In genomic region chr7:13039181-13039580, GRCm38 (mm10) we compare ENCODE assay signal across 8 mouse cellular contexts. TPM values are rescaled to one million over a fixed set of nuclear protein-coding genes. Genes with fewer than 3 reads are reported as not detected.
DNase-seq lines count a peak whose midpoint lies in the region; ATAC-seq and TF ChIP-seq lines count a peak whose summit lies in the region.

No protein-coding gene starts in this region.

- H3K9ac ChIP-seq in heart, embryonic 12.5 days = peak overlapping the region; percentile 97
- peak overlapping the region; percentile 97 for H3K9ac ChIP-seq in ES-E14 (ENCODE audit: insufficient read depth, low read depth, low read length, poor library complexity, severe bottlenecking)
- H3K9ac ChIP-seq in forebrain, postnatal 0 days = peak overlapping the region; percentile 94
- H3K9ac ChIP-seq in liver, postnatal 0 days (replicated peaks) = peak overlapping the region; percentile 100; the same call in 1 of the 2 replicates

- peaks cover 39% of the 10 kb centered on the region for H3K4me1 ChIP-seq in heart, embryonic 12.5 days (replicated peaks)
- H3K4me1 ChIP-seq in ES-E14 (ENCODE audit: control insufficient read depth in 2 of 2, insufficient read depth in 2 of 2, low read length in 2 of 2, poor library complexity in 1 of 2) = peaks cover 0 to 15% of the 10 kb centered on the region in 2 experiments; a peak in 2 of 4 replicates
- peaks cover 11% of the 10 kb centered on the region for H3K4me1 ChIP-seq in forebrain, postnatal 0 days (ENCODE audit: insufficient read depth)
- peaks cover 39% of the 10 kb centered on the region for H3K4me1 ChIP-seq in liver, postnatal 0 days (ENCODE audit: insufficient read depth)

- TF ChIP-seq EP300 in liver, postnatal 0 days (IDR thresholded peaks at IDR 0.05; ENCODE audit: low read depth) = no peak

- H3K27ac ChIP-seq in heart, embryonic 12.5 days (ENCODE audit: poor library complexity, severe bottlenecking) = peak overlapping the region; percentile 99; the same call in 1 of the 2 replicates
- H3K27ac ChIP-seq in ES-E14 (ENCODE audit: insufficient read depth, low read depth, low read length, poor library complexity, severe bottlenecking) = no peak overlapping the region
- H3K27ac ChIP-seq in forebrain, postnatal 0 days (ENCODE audit: low read depth, low read length) = peak overlapping the region; percentile 99; the same call in 1 of the 2 replicates
- peak overlapping the region; percentile 100 for H3K27ac ChIP-seq in liver, postnatal 0 days (ENCODE audit: low read depth)

- H3K27me3 ChIP-seq in heart, embryonic 12.5 days (replicated peaks) = peaks cover 30% of the 10 kb centered on the region
- 0 out of 2 replicates have a peak, but pooled peaks cover 4% of the 10 kb centered on the region for H3K27me3 ChIP-seq in forebrain, postnatal 0 days (ENCODE audit: insufficient read depth, low read length)
- peaks cover 16% of the 10 kb centered on the region for H3K27me3 ChIP-seq in liver, postnatal 0 days (ENCODE audit: insufficient read depth, low read length)

- peak overlapping the region; percentile 91 for H3K4me2 ChIP-seq in heart, embryonic 12.5 days
- H3K4me2 ChIP-seq in forebrain, postnatal 0 days (ENCODE audit: low read depth) = peak overlapping the region; percentile 75
- H3K4me2 ChIP-seq in liver, postnatal 0 days (ENCODE audit: low read depth, low read length) = peak overlapping the region; percentile 85

- WGBS in heart, embryonic 12.5 days = 65% methylated on average over 1 of the region's 1 CpGs
- 90% methylated on average over 1 of the region's 1 CpGs for WGBS in forebrain, postnatal 0 days
- 42% methylated on average over 1 of the region's 1 CpGs for WGBS in liver, postnatal 0 days (ENCODE audit: insufficient replicate concordance)

- in situ Hi-C loops in ES-E14 (cut with MboI; ENCODE audit: low sequenced_read_pairs in 2 of 2, unreplicated experiment in 2 of 2) = no loop called here

- peaks cover 15% of the 10 kb centered on the region for H3K36me3 ChIP-seq in heart, embryonic 12.5 days
- peaks cover 13% of the 10 kb centered on the region for H3K36me3 ChIP-seq in ES-E14 (ENCODE audit: control insufficient read depth, insufficient read depth, low read length, poor library complexity, severe bottlenecking)
- peaks cover 18% of the 10 kb centered on the region for H3K36me3 ChIP-seq in forebrain, postnatal 0 days (ENCODE audit: insufficient read depth)
- peaks cover 15% of the 10 kb centered on the region for H3K36me3 ChIP-seq in liver, postnatal 0 days (replicated peaks; ENCODE audit: insufficient read depth, low read length)

- DNase-seq in heart, adult 8-10 months (ENCODE audit: low spot score) = no peak
- DNase-seq in ES-E14 (ENCODE audit: low read depth, low spot score) = no peak
- DNase-seq in forebrain, postnatal 0 days = no peak
- DNase-seq in liver, postnatal 0 days = no peak
- DNase-seq in embryo, embryonic 10 days (ENCODE audit: low spot score) = no peak
- no peak for DNase-seq in ovary, postnatal 36 days (ENCODE audit: low spot score)

- ATAC-seq in heart, embryonic 12.5 days (ENCODE audit: insufficient number of reproducible peaks, low FRiP score) = no peak
- ATAC-seq in forebrain, postnatal 0 days = no peak
- ATAC-seq in liver, postnatal 0 days = no peak
- ATAC-seq in activated CD4-positive, CD25-positive, alpha-beta regulatory T cell, adult 4 months = no peak

- no peak for TF ChIP-seq CTCF in forebrain, postnatal 0 days (IDR thresholded peaks at IDR 0.05; ENCODE audit: low read depth)
- no peak for TF ChIP-seq CTCF in liver, postnatal 0 days (IDR thresholded peaks at IDR 0.05; ENCODE audit: low read depth)

- H3K4me3 ChIP-seq in heart, embryonic 12.5 days = peak overlapping the region; percentile 85
- peak overlapping the region; percentile 85 to 92; a peak in 2 of 4 replicates for H3K4me3 ChIP-seq in ES-E14 (ENCODE audit: insufficient read depth in 1 of 2, low read depth in 1 of 2, low read length in 2 of 2, poor library complexity in 1 of 2, severe bottlenecking in 1 of 2)
- no peak overlapping the region for H3K4me3 ChIP-seq in forebrain, postnatal 0 days (ENCODE audit: low read depth, low read length)
- H3K4me3 ChIP-seq in liver, postnatal 0 days (ENCODE audit: low read depth, low read length) = peak overlapping the region; percentile 85

- peaks cover 10% of the 10 kb centered on the region for H3K9me3 ChIP-seq in heart, embryonic 12.5 days (replicated peaks)
- H3K9me3 ChIP-seq in ES-E14 (ENCODE audit: control insufficient read depth, insufficient read depth, low read depth, low read length) = no peaks in the 10 kb centered on the region
- H3K9me3 ChIP-seq in forebrain, postnatal 0 days (ENCODE audit: low read length) = no peaks in the 10 kb centered on the region
- H3K9me3 ChIP-seq in liver, postnatal 0 days (ENCODE audit: low read length) = no peaks in the 10 kb centered on the region

TF ChIP-seq in ES-E14, 5 proteins besides CTCF, POLR2A, EP300 and RAD21:
- TF ChIP-seq HCFC1 (IDR thresholded peaks at IDR 0.05; ENCODE audit: borderline replicate concordance, insufficient read depth, low read length) = no peak
- TF ChIP-seq ZNF384 (IDR thresholded peaks at IDR 0.05; ENCODE audit: low read depth, low read length) = no peak
- TF ChIP-seq MAFK (IDR thresholded peaks at IDR 0.05; ENCODE audit: insufficient read depth, low read depth, low read length) = no peak
- no peak for TF ChIP-seq CHD2 (IDR thresholded peaks at IDR 0.05; ENCODE audit: low read depth, low read length)
- no peak for TF ChIP-seq ZC3H11A (IDR thresholded peaks at IDR 0.05; ENCODE audit: borderline replicate concordance, low read depth, low read length)
TF ChIP-seq in ES-E14: peak in this region for 0.

RNA-seq across cellular contexts. Expression of gene Ube2m, which starts 1.1 kb away (rescaled TPM):
- 160 and 170 TPM in 2 replicates for polyA plus RNA-seq in heart, embryonic 12.5 days (2016; fragmentation: Nextera tagmentation; extraction: Ambion mirVana)
- 100 to 1,000 TPM; 204 to 216 (median 210) TPM for total RNA-seq in heart, adult 8-10 months (2022)
- total RNA-seq in ES-E14 (2012; rRNA removed) = 73.8 and 92.8 TPM in 2 replicates
- 336 and 344 TPM in 2 replicates for total RNA-seq in forebrain, postnatal 0 days (2014; rRNA removed)
- 130 and 132 TPM in 2 replicates for polyA plus RNA-seq in forebrain, postnatal 0 days (2015; fragmentation: Nextera tagmentation; extraction: Ambion mirVana)
- 53.8 and 59.8 TPM in 2 replicates for polyA plus RNA-seq in liver, postnatal 0 days (2015; fragmentation: Nextera tagmentation; extraction: Ambion mirVana)
- 10 to 100 TPM; 15.3 to 16.9 TPM for polyA plus RNA-seq in activated CD4-positive, CD25-positive, alpha-beta regulatory T cell, adult 4 months (2017; shearing (Covaris generic))

RNA-seq across cellular contexts. Expression of gene Chmp2a, which starts 4.6 kb away (rescaled TPM):
- 127 and 131 TPM in 2 replicates for polyA plus RNA-seq in heart, embryonic 12.5 days (2016; fragmentation: Nextera tagmentation; extraction: Ambion mirVana)
- 100 to 1,000 TPM; 142 to 153 (median 147) TPM for total RNA-seq in heart, adult 8-10 months (2022)
- 103 and 143 TPM in 2 replicates for total RNA-seq in ES-E14 (2012; rRNA removed)
- 131 and 160 TPM in 2 replicates for total RNA-seq in forebrain, postnatal 0 days (2014; rRNA removed)
- 210 and 239 TPM in 2 replicates for polyA plus RNA-seq in forebrain, postnatal 0 days (2015; fragmentation: Nextera tagmentation; extraction: Ambion mirVana)
- 132 TPM in 2 replicates for polyA plus RNA-seq in liver, postnatal 0 days (2015; fragmentation: Nextera tagmentation; extraction: Ambion mirVana)
- 100 to 1,000 TPM; 300 to 349 TPM for polyA plus RNA-seq in activated CD4-positive, CD25-positive, alpha-beta regulatory T cell, adult 4 months (2017; shearing (Covaris generic))

RNA-seq across cellular contexts. Expression of gene Mzf1, which starts 15.4 kb away (rescaled TPM):
- 2.0 and 2.3 TPM in 2 replicates for polyA plus RNA-seq in heart, embryonic 12.5 days (2016; fragmentation: Nextera tagmentation; extraction: Ambion mirVana)
- total RNA-seq in heart, adult 8-10 months (2022) = under 1 TPM; 0.19 to 0.60 (median 0.29) TPM
- 3.2 and 3.8 TPM in 2 replicates for total RNA-seq in ES-E14 (2012; rRNA removed)
- 11.8 and 15.1 TPM in 2 replicates for total RNA-seq in forebrain, postnatal 0 days (2014; rRNA removed)
- 10.1 and 12.9 TPM in 2 replicates for polyA plus RNA-seq in forebrain, postnatal 0 days (2015; fragmentation: Nextera tagmentation; extraction: Ambion mirVana)
- 0.26 and 0.29 TPM in 2 replicates for polyA plus RNA-seq in liver, postnatal 0 days (2015; fragmentation: Nextera tagmentation; extraction: Ambion mirVana)
- under 1 TPM; 0.45 to 0.46 TPM for polyA plus RNA-seq in activated CD4-positive, CD25-positive, alpha-beta regulatory T cell, adult 4 months (2017; shearing (Covaris generic))

RNA-seq across cellular contexts. Expression of gene Zbtb45, which starts 29.3 kb away (rescaled TPM):
- 16.2 and 18.7 TPM in 2 replicates for polyA plus RNA-seq in heart, embryonic 12.5 days (2016; fragmentation: Nextera tagmentation; extraction: Ambion mirVana)
- 10 to 100 TPM in 1 of 4 experiments, 1 to 10 TPM in 3; 6.9 to 11.3 (median 7.2) TPM for total RNA-seq in heart, adult 8-10 months (2022)
- 23.7 and 26.7 TPM in 2 replicates for total RNA-seq in ES-E14 (2012; rRNA removed)
- total RNA-seq in forebrain, postnatal 0 days (2014; rRNA removed) = 32.8 and 33.3 TPM in 2 replicates
- polyA plus RNA-seq in forebrain, postnatal 0 days (2015; fragmentation: Nextera tagmentation; extraction: Ambion mirVana) = 25.0 and 29.3 TPM in 2 replicates
- 5.6 and 7.2 TPM in 2 replicates for polyA plus RNA-seq in liver, postnatal 0 days (2015; fragmentation: Nextera tagmentation; extraction: Ambion mirVana)
- polyA plus RNA-seq in activated CD4-positive, CD25-positive, alpha-beta regulatory T cell, adult 4 months (2017; shearing (Covaris generic)) = 1 to 10 TPM; 4.6 to 7.0 TPM

RNA-seq across cellular contexts. Expression of gene Trim28, which starts 40.3 kb away (rescaled TPM):
- 221 and 228 TPM in 2 replicates for polyA plus RNA-seq in heart, embryonic 12.5 days (2016; fragmentation: Nextera tagmentation; extraction: Ambion mirVana)
- total RNA-seq in heart, adult 8-10 months (2022) = 10 to 100 TPM; 77.8 to 92.6 (median 83.6) TPM
- 2,698 and 2,854 TPM in 2 replicates for total RNA-seq in ES-E14 (2012; rRNA removed)
- 430 and 485 TPM in 2 replicates for total RNA-seq in forebrain, postnatal 0 days (2014; rRNA removed)
- 209 and 211 TPM in 2 replicates for polyA plus RNA-seq in forebrain, postnatal 0 days (2015; fragmentation: Nextera tagmentation; extraction: Ambion mirVana)
- 56.0 and 59.1 TPM in 2 replicates for polyA plus RNA-seq in liver, postnatal 0 days (2015; fragmentation: Nextera tagmentation; extraction: Ambion mirVana)
- polyA plus RNA-seq in activated CD4-positive, CD25-positive, alpha-beta regulatory T cell, adult 4 months (2017; shearing (Covaris generic)) = 10 to 100 TPM; 45.5 to 59.4 TPM
